Mouse (Mus musculus): Measurements from ENCODE around the gene Adarb1. TPM values are rescaled to one million over a fixed set of nuclear protein-coding genes. Genes with fewer than 3 reads are reported as not detected.

Adarb1 gene
- polyA plus RNA-seq, 1 experiment from 2014 or later = 25.3 TPM

- Histone ChIP-seq H3K4me3 (ENCODE audit: low read depth, low read length) (no peak overlapping the region), H3K27me3 (replicated peaks; ENCODE audit: insufficient read depth, low read length) (no peaks in the 10 kb centered on the region), H3K27ac (ENCODE audit: low read length) (no peak overlapping the region), H3K36me3 (ENCODE audit: insufficient read depth, low read length) (no peaks in the 10 kb centered on the region), H3K4me1 (ENCODE audit: insufficient read depth, low read depth, low read length) (no peaks in the 10 kb centered on the region), H3K4me2 (replicated peaks; ENCODE audit: low read depth, low read length) (no peak overlapping the region), H3K9me3 (ENCODE audit: low read length) (no peaks in the 10 kb centered on the region), H3K9ac (replicated peaks; ENCODE audit: low read depth) (no peak overlapping the region)
- DNase-seq (ENCODE audit: low spot score) (peak; percentile 13), ATAC-seq (no peak)
- TF ChIP-seq CTCF (IDR thresholded peaks at IDR 0.05) = no peak
- TF ChIP-seq EP300 (IDR thresholded peaks at IDR 0.05) = no peak
- 47% methylated on average over 10 of the region's 10 CpGs for WGBS
Observed at GRCm38 (mm10) chr10:77308978-77309377, 109.1 kb downstream of the Adarb1 start.

GRCm38 (mm10) chr10:77305766-77306165 lies 112.3 kb downstream of the Adarb1 start:
- Histone ChIP-seq H3K27ac (ENCODE audit: low read length) (no peak overlapping the region), H3K9ac (replicated peaks; ENCODE audit: low read depth) (no peak overlapping the region), H3K4me3 (ENCODE audit: low read depth, low read length) (no peak overlapping the region), H3K4me2 (replicated peaks; ENCODE audit: low read depth, low read length) (no peak overlapping the region), H3K27me3 (replicated peaks; ENCODE audit: insufficient read depth, low read length) (no peaks in the 10 kb centered on the region), H3K4me1 (ENCODE audit: insufficient read depth, low read depth, low read length) (no peaks in the 10 kb centered on the region), H3K9me3 (ENCODE audit: low read length) (no peaks in the 10 kb centered on the region), H3K36me3 (ENCODE audit: insufficient read depth, low read length) (0 out of 2 replicates have a peak, but pooled peaks cover 6% of the 10 kb centered on the region)
- 76% methylated on average over 8 of the region's 8 CpGs for WGBS
- ATAC-seq (no peak), DNase-seq (ENCODE audit: low spot score) (no peak)
- TF ChIP-seq EP300 (IDR thresholded peaks at IDR 0.05) (no peak), CTCF (IDR thresholded peaks at IDR 0.05) (no peak)

- ATAC-seq (no peak), DNase-seq (ENCODE audit: low spot score) (no peak)
- Histone ChIP-seq H3K4me2 (replicated peaks; ENCODE audit: low read depth, low read length) (no peak overlapping the region), H3K27me3 (replicated peaks; ENCODE audit: insufficient read depth, low read length) (no peaks in the 10 kb centered on the region), H3K4me1 (ENCODE audit: insufficient read depth, low read depth, low read length) (no peaks in the 10 kb centered on the region), H3K4me3 (ENCODE audit: low read depth, low read length) (no peak overlapping the region), H3K27ac (ENCODE audit: low read length) (no peak overlapping the region), H3K36me3 (ENCODE audit: insufficient read depth, low read length) (0 out of 2 replicates have a peak, but pooled peaks cover 6% of the 10 kb centered on the region), H3K9me3 (ENCODE audit: low read length) (no peaks in the 10 kb centered on the region), H3K9ac (replicated peaks; ENCODE audit: low read depth) (no peak overlapping the region)
- TF ChIP-seq EP300 (IDR thresholded peaks at IDR 0.05) = no peak
- no peak for TF ChIP-seq CTCF (IDR thresholded peaks at IDR 0.05)
- whole genome bisulfite sequencing = 63% methylated on average over 4 of the region's 4 CpGs
Observed at GRCm38 (mm10) chr10:77304840-77305533, 113.1 kb downstream of the Adarb1 start.

- ATAC-seq (no peak), DNase-seq (ENCODE audit: low spot score) (no peak)
- no peak for TF ChIP-seq CTCF (IDR thresholded peaks at IDR 0.05)
- TF ChIP-seq EP300 (IDR thresholded peaks at IDR 0.05) = no peak
- no peaks in the 10 kb centered on the region for H3K4me1 ChIP-seq (ENCODE audit: insufficient read depth, low read depth, low read length)
- no peak overlapping the region for H3K4me3 ChIP-seq (ENCODE audit: low read depth, low read length)
- H3K4me2 ChIP-seq (replicated peaks; ENCODE audit: low read depth, low read length) = no peak overlapping the region
- 87% methylated on average over 3 of the region's 3 CpGs for WGBS
- H3K9ac ChIP-seq (replicated peaks; ENCODE audit: low read depth) = no peak overlapping the region
- no peaks in the 10 kb centered on the region for H3K9me3 ChIP-seq (ENCODE audit: low read length)
- H3K36me3 ChIP-seq (ENCODE audit: insufficient read depth, low read length) = 0 out of 2 replicates have a peak, but pooled peaks cover 6% of the 10 kb centered on the region
- no peaks in the 10 kb centered on the region for H3K27me3 ChIP-seq (replicated peaks; ENCODE audit: insufficient read depth, low read length)
- H3K27ac ChIP-seq (ENCODE audit: low read length) = no peak overlapping the region
Observed at GRCm38 (mm10) chr10:77304362-77304761, 113.7 kb downstream of the Adarb1 start.

GRCm38 (mm10) chr10:77300934-77301297 lies 117.2 kb downstream of the Adarb1 start:
- Histone ChIP-seq H3K27me3 (replicated peaks; ENCODE audit: insufficient read depth, low read length) (no peaks in the 10 kb centered on the region), H3K4me3 (ENCODE audit: low read depth, low read length) (no peak overlapping the region), H3K9ac (replicated peaks; ENCODE audit: low read depth) (no peak overlapping the region), H3K36me3 (ENCODE audit: insufficient read depth, low read length) (0 out of 2 replicates have a peak, but pooled peaks cover 6% of the 10 kb centered on the region), H3K27ac (ENCODE audit: low read length) (no peak overlapping the region), H3K9me3 (ENCODE audit: low read length) (no peaks in the 10 kb centered on the region), H3K4me2 (replicated peaks; ENCODE audit: low read depth, low read length) (no peak overlapping the region), H3K4me1 (ENCODE audit: insufficient read depth, low read depth, low read length) (no peaks in the 10 kb centered on the region)
- TF ChIP-seq CTCF (IDR thresholded peaks at IDR 0.05) (no peak), EP300 (IDR thresholded peaks at IDR 0.05) (no peak)
- WGBS = 73% methylated on average over 4 of the region's 4 CpGs
- ATAC-seq (no peak), DNase-seq (ENCODE audit: low spot score) (no peak)

- H3K9me3 ChIP-seq (ENCODE audit: low read length) = no peaks in the 10 kb centered on the region
- ATAC-seq (no peak), DNase-seq (ENCODE audit: low spot score) (no peak)
- H3K4me1 ChIP-seq (ENCODE audit: insufficient read depth, low read depth, low read length) = no peaks in the 10 kb centered on the region
- 0 out of 2 replicates have a peak, but pooled peaks cover 6% of the 10 kb centered on the region for H3K36me3 ChIP-seq (ENCODE audit: insufficient read depth, low read length)
- H3K4me3 ChIP-seq (ENCODE audit: low read depth, low read length) = no peak overlapping the region
- WGBS = 77% methylated on average over 8 of the region's 8 CpGs
- no peaks in the 10 kb centered on the region for H3K27me3 ChIP-seq (replicated peaks; ENCODE audit: insufficient read depth, low read length)
- no peak for TF ChIP-seq CTCF (IDR thresholded peaks at IDR 0.05)
- TF ChIP-seq EP300 (IDR thresholded peaks at IDR 0.05) = no peak
- H3K27ac ChIP-seq (ENCODE audit: low read length) = no peak overlapping the region
- no peak overlapping the region for H3K4me2 ChIP-seq (replicated peaks; ENCODE audit: low read depth, low read length)
- H3K9ac ChIP-seq (replicated peaks; ENCODE audit: low read depth) = no peak overlapping the region
Observed at GRCm38 (mm10) chr10:77300237-77300933, 117.7 kb downstream of the Adarb1 start.

Measured in lung, postnatal 0 days (tissue).